Mouse (Mus musculus) cortical plate, adult 2 months (tissue): ENCODE results near the gene Slc16a10.

ENCODE experiments used
- CTCF ChIP-seq: fragments of 200-500 bp; IDR thresholded peaks from 2 replicates; pipeline ENCODE4 v1.5.1; 2011; ENCODE audit warnings: mild to moderate bottlenecking, control low read depth, low read length; ENCODE audit not compliant: insufficient read depth; ENCODE audit errors: extremely low read depth
- POLR2A ChIP-seq: fragments of 200-500 bp; IDR thresholded peaks from 2 replicates; pipeline ENCODE4 v1.6.1; 2011; ENCODE audit warnings: mild to moderate bottlenecking, low read length, control low read depth; ENCODE audit not compliant: insufficient read depth; ENCODE audit errors: extremely low read depth

DNA sequence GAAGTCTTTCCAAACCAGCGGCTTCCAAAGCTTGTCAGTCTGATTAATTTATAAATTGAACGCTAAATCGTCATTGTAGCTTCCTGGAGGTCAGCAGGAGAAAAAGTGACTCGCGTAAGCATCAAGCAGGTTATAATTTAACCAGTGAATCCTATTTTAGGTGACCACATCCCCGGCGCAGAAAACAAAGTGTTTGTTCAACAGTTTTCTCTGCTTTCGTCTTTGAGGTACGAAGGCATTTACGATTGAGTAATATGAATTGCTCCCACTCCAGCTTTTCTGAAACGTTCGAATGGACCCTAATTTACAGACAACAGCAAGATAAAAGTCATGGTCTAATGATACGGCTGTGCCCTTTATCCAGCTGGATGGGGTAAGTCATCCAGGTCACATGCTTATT, 21.9 kb upstream of the Slc16a10 start:
- no peak for TF ChIP-seq CTCF
- no peak for TF ChIP-seq POLR2A
